Mouse (Mus musculus) heart, embryonic 12.5 days (tissue): ENCODE data around the gene Qrfp. TPM values are rescaled to one million over a fixed set of nuclear protein-coding genes. Genes with fewer than 3 reads are reported as not detected.

Source experiments
- ATAC-seq: fragments of 200-750 bp; cut with Nextera tagmentation; 2 replicates; pipeline ENCODE4 v1.8.0; 2017; ENCODE audit warnings: moderate TSS enrichment, moderate library complexity; ENCODE audit not compliant: insufficient number of reproducible peaks, low FRiP score
- H3K27ac ChIP-seq: fragments of 300-500 bp; sonication (generic); 2 replicates; pipeline ENCODE4 v1.5.1; 2016; ENCODE audit warnings: mild to moderate bottlenecking, moderate library complexity; ENCODE audit not compliant: poor library complexity, severe bottlenecking
- H3K27me3 ChIP-seq: fragments of 300-500 bp; sonication (generic); replicated peaks from 2 replicates; pipeline ENCODE4 v1.6.1; 2016; ENCODE audit warnings: mild to moderate bottlenecking, moderate library complexity
- H3K36me3 ChIP-seq: fragments of 300-500 bp; sonication (generic); 2 replicates; pipeline ENCODE4 v1.6.1; 2016; ENCODE audit warnings: mild to moderate bottlenecking, moderate library complexity
- H3K4me1 ChIP-seq: fragments of 300-500 bp; sonication (generic); replicated peaks from 2 replicates; pipeline ENCODE4 v1.6.1; 2016; ENCODE audit warnings: mild to moderate bottlenecking
- H3K4me2 ChIP-seq: fragments of 300-500 bp; sonication (generic); 2 replicates; pipeline ENCODE4 v1.6.1; 2016; ENCODE audit warnings: mild to moderate bottlenecking, moderate library complexity
- H3K4me3 ChIP-seq: fragments of 300-500 bp; sonication (generic); 2 replicates; pipeline ENCODE4 v1.5.1; 2016; ENCODE audit warnings: mild to moderate bottlenecking
- H3K9ac ChIP-seq: fragments of 300-500 bp; sonication (generic); 2 replicates; pipeline ENCODE4 v1.6.1; 2016; ENCODE audit warnings: mild to moderate bottlenecking, moderate library complexity
- H3K9me3 ChIP-seq: fragments of 300-500 bp; sonication (generic); replicated peaks from 2 replicates; pipeline ENCODE4 v1.6.1; 2016; ENCODE audit warnings: mild to moderate bottlenecking, moderate library complexity
- WGBS: fragments of 180-500 bp; shearing (Covaris S2); methylation state at CpG from one replicate; pipeline ENCODE4 v1.1.7; 2016; 5-methylcytosine and 5-hydroxymethylcytosine counted together
- polyA plus RNA-seq: library from polyadenylated mRNA; unstranded; fragments of >200 nt; fragmentation: Nextera tagmentation; extraction: Ambion mirVana; gene quantifications from 2 replicates; pipeline ENCODE4 v1.2.1, GENCODE M21; 2016

Qrfp gene
- 0.08 TPM in 1 of 2 replicates, not detected in the other for polyA plus RNA-seq

- peaks cover 37% of the 10 kb centered on the region for H3K27me3 ChIP-seq
- H3K27ac ChIP-seq: no peak within 1 kb of the TSS
- peaks cover 20% of the 10 kb centered on the region for H3K4me1 ChIP-seq
- H3K4me3 ChIP-seq: no peak within 1 kb of the TSS
- no peak for ATAC-seq
- H3K4me2 ChIP-seq: no peak within 1 kb of the TSS
- no peaks in the 10 kb centered on the region for H3K9me3 ChIP-seq
- no peak within 1 kb of the TSS for H3K9ac ChIP-seq
- 0 out of 2 replicates have a peak, but pooled peaks cover 2% of the 10 kb centered on the region for H3K36me3 ChIP-seq
- WGBS: 48% methylated on average over 12 of the region's 12 CpGs
Measured at GRCm38 (mm10) chr2:31810444-31810843, at the start of gene Qrfp. Gene Qrfp, minus strand, starts transcription at chr2:31810580.

GRCm38 (mm10) chr2:31858500-31858899 is 48.1 kb upstream of the Qrfp start:
- peaks cover 16% of the 10 kb centered on the region for H3K4me1 ChIP-seq
- H3K27ac ChIP-seq: no peak overlapping the region
- no peak overlapping the region for H3K9ac ChIP-seq
- no peak overlapping the region; the same call in 1 of the 2 replicates for H3K4me2 ChIP-seq
- H3K36me3 ChIP-seq: no peaks in the 10 kb centered on the region
- H3K4me3 ChIP-seq: no peak overlapping the region
- ATAC-seq: no peak
- WGBS: 14% methylated on average over 12 of the region's 12 CpGs
- no peaks in the 10 kb centered on the region for H3K9me3 ChIP-seq
- H3K27me3 ChIP-seq: peaks cover 57% of the 10 kb centered on the region

- WGBS: 72% methylated on average over 6 of the region's 6 CpGs
- H3K36me3 ChIP-seq: no peaks in the 10 kb centered on the region
- H3K27ac ChIP-seq: no peak overlapping the region
Measured at GRCm38 (mm10) chr2:31857180-31857579, 46.8 kb upstream of the Qrfp start.

GRCm38 (mm10) chr2:31855991-31856390 is 45.6 kb upstream of the Qrfp start:
- H3K9ac ChIP-seq: no peak overlapping the region
- ATAC-seq: no peak

More at GRCm38 (mm10) chr2:31857180-31857579, 46.8 kb upstream of the Qrfp start:
- H3K4me1 ChIP-seq: peaks cover 16% of the 10 kb centered on the region
- H3K9ac ChIP-seq: no peak overlapping the region
- H3K27me3 ChIP-seq: peaks cover 53% of the 10 kb centered on the region
- no peaks in the 10 kb centered on the region for H3K9me3 ChIP-seq
- no peak for ATAC-seq
- no peak overlapping the region for H3K4me3 ChIP-seq
- H3K4me2 ChIP-seq: no peak overlapping the region

DNA sequence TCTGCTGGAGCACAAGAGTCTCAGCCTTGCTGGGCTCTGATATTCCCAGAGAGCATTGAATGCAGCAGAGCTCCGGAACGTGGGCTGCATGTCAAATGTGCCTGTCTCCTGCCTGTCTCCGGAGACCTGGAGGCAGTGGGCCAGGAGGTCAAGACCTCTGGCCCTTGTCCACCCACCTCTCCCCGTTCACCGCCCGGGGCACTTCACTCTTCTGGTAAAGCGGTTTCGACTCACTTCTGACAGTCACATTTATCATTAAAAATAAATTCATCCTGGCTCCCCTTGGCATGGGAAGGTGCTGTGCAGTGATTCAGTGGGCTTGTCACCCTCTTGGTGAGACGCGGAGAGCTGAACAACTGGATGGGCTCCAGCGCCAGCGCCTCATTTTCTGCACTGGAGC is 39.8 kb upstream of the Qrfp start:
- ATAC-seq: no peak
- H3K4me1 ChIP-seq: peaks cover 35% of the 10 kb centered on the region
- no peaks in the 10 kb centered on the region for H3K9me3 ChIP-seq
- H3K27ac ChIP-seq: no peak overlapping the region
- no peak overlapping the region for H3K4me2 ChIP-seq
- H3K36me3 ChIP-seq: no peaks in the 10 kb centered on the region
- no peak overlapping the region for H3K4me3 ChIP-seq
- 65% methylated on average over 12 of the region's 12 CpGs for WGBS
- H3K9ac ChIP-seq: no peak overlapping the region
- H3K27me3 ChIP-seq: peaks cover 46% of the 10 kb centered on the region

More at GRCm38 (mm10) chr2:31855991-31856390, 45.6 kb upstream of the Qrfp start:
- Histone ChIP-seq H3K9me3 (no peaks in the 10 kb centered on the region), H3K27me3 (peaks cover 56% of the 10 kb centered on the region), H3K4me1 (peaks cover 16% of the 10 kb centered on the region), H3K4me2 (no peak overlapping the region), H3K4me3 (no peak overlapping the region), H3K27ac (no peak overlapping the region), H3K36me3 (no peaks in the 10 kb centered on the region)
- WGBS: 82% methylated on average over 8 of the region's 8 CpGs

DNA sequence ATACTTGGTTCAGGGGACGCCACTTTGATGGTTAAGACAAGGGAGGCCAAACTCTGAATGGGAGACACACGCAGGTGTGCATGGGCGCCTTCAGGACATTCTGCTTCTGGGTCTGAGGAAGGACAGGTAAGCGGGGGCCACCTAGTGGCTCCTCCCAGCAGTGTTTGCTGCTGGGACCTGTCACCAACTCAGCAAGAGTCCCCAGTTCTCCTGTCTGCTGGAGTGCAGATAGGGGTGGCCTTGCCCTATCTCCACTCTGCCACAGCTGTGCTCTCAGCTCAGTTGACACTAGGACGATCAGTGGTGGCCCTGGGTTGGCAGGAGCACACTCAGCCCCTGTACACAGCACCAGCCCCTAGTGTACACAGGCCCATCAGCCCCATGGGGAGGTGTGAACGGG is 37.5 kb upstream of the Qrfp start:
- Histone ChIP-seq H3K36me3 (no peaks in the 10 kb centered on the region), H3K4me3 (no peak overlapping the region), H3K4me1 (peaks cover 32% of the 10 kb centered on the region), H3K9me3 (no peaks in the 10 kb centered on the region), H3K27ac (no peak overlapping the region), H3K9ac (no peak overlapping the region), H3K27me3 (peaks cover 62% of the 10 kb centered on the region), H3K4me2 (no peak overlapping the region)
- no peak for ATAC-seq
- WGBS: 7% methylated on average over 6 of the region's 6 CpGs

DNA sequence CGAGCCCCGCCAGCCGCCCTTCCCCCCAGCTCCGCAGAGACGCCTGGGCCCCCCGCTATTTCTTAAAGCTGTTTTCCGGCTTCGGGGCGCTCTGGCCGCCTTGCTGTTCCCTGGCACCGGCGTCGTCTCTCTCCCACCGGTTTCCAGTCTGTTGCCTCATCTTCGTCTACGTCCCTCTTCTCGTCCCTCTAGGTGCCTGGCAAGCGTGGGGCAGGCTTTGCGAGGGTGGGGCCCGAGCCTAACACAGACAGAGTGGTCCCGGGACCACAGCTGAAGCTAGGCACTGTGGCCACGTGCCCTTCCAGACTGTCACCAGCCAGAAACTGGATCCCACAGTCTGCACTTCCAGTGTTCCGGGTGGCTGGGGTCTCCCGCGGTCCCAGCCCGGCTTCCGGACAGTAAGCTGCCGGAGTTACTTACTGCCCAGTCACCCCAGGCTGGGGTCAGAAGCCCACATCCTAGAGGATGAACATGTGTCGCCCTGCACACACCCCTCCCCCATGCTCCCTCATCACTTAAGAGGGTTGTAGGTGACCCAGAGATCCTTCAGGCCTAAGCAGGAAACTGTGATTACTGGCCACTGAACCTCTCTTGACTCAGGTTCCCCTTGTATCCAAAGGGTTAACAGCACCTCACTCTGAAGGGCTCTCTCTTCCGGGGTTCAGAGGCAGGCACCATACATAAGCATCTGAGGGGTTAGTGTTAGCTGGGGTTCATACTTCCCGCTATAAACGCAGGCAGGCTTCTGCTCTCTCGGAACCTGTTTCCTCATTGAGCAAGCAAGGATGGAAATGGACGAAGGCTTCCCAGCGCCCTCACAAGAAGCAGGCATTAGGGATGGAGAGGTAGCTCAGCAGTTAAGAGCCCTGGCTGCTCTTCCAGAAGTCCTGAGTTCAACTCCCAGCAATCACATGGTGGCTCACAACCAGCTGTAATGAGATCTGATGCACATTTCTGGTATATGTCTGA is 36.6 kb upstream of the Qrfp start:
- Histone ChIP-seq H3K27ac (no peak overlapping the region), H3K4me3 (peak overlapping the region; percentile 52), H3K9me3 (no peaks in the 10 kb centered on the region), H3K9ac (peak overlapping the region; percentile 54), H3K4me1 (peaks cover 32% of the 10 kb centered on the region), H3K4me2 (peak overlapping the region; percentile 83), H3K36me3 (no peaks in the 10 kb centered on the region), H3K27me3 (peaks cover 65% of the 10 kb centered on the region)
- no peak for ATAC-seq
- WGBS: 3% methylated on average over 35 of the region's 35 CpGs

GRCm38 (mm10) chr2:31845896-31846691 is 35.7 kb upstream of the Qrfp start, which contains the start of gene Fibcd1:
Gene Fibcd1, minus strand, starts transcription at chr2:31846005.
- no peak within 1 kb of the TSS for H3K27ac ChIP-seq
- WGBS: 1% methylated on average over 83 of the region's 88 CpGs
- H3K4me3 ChIP-seq: peak within 1 kb of the TSS; percentile 52
- ATAC-seq: peak; percentile 23; the same call in 1 of the 2 replicates
- no peaks in the 10 kb centered on the region for H3K9me3 ChIP-seq
- H3K4me2 ChIP-seq: peak within 1 kb of the TSS; percentile 83
- peaks cover 70% of the 10 kb centered on the region for H3K27me3 ChIP-seq
- no peaks in the 10 kb centered on the region for H3K36me3 ChIP-seq
- peaks cover 32% of the 10 kb centered on the region for H3K4me1 ChIP-seq
- peak within 1 kb of the TSS; percentile 54 for H3K9ac ChIP-seq

DNA sequence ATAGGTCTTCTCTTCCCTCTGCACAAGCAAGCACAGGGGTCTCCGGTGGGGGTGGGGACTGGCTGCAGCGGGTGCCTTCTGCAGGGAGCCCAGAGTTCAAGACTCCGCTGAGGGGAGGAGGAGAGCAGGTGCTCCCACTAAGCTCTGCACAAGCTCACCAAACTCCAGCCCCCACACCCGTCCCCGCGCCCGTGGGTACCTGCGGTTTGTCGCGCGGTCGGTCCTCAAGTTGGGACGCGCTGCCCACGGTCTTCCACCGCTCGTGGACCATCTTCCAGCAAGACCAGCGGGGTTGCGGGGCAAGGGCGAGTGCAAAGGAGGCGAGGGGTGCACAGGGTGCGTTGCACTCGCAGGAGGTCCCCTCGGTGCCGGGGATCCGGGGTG is 35.1 kb upstream of the Qrfp start:
- peak overlapping the region; percentile 83 for H3K4me2 ChIP-seq
- no peaks in the 10 kb centered on the region for H3K36me3 ChIP-seq
- H3K27me3 ChIP-seq: peaks cover 76% of the 10 kb centered on the region
- H3K4me3 ChIP-seq: peak overlapping the region; percentile 52
- WGBS: 2% methylated on average over 26 of the region's 26 CpGs
- peaks cover 32% of the 10 kb centered on the region for H3K4me1 ChIP-seq
- ATAC-seq: no peak; the same call in 1 of the 2 replicates
- no peaks in the 10 kb centered on the region for H3K9me3 ChIP-seq
- H3K9ac ChIP-seq: peak overlapping the region; percentile 54
- H3K27ac ChIP-seq: no peak overlapping the region

GRCm38 (mm10) chr2:31844729-31845136 is 34.4 kb upstream of the Qrfp start:
- no peak for ATAC-seq
- Histone ChIP-seq H3K4me1 (peaks cover 32% of the 10 kb centered on the region), H3K27me3 (peaks cover 84% of the 10 kb centered on the region), H3K4me2 (no peak overlapping the region), H3K27ac (no peak overlapping the region), H3K4me3 (peak overlapping the region; percentile 52; the same call in 1 of the 2 replicates), H3K9me3 (no peaks in the 10 kb centered on the region), H3K36me3 (no peaks in the 10 kb centered on the region), H3K9ac (no peak overlapping the region)
- WGBS: 7% methylated on average over 10 of the region's 10 CpGs

GRCm38 (mm10) chr2:31838868-31839267 is 28.5 kb upstream of the Qrfp start:
- Histone ChIP-seq H3K4me1 (0 out of 2 replicates have a peak, but pooled peaks cover 2% of the 10 kb centered on the region), H3K36me3 (no peaks in the 10 kb centered on the region), H3K9me3 (no peaks in the 10 kb centered on the region), H3K27ac (no peak overlapping the region), H3K9ac (no peak overlapping the region), H3K27me3 (peaks cover 95% of the 10 kb centered on the region), H3K4me2 (no peak overlapping the region), H3K4me3 (no peak overlapping the region)
- ATAC-seq: no peak
- WGBS: 52% methylated on average over 1 of the region's 1 CpGs
